Mouse (Mus musculus) small intestine, adult 2 months (tissue): ENCODE measurements around the gene Slc25a11.

Experiments
- CTCF ChIP-seq: fragments of 200-500 bp; IDR thresholded peaks from 2 replicates; pipeline ENCODE4 v1.5.1; 2012; ENCODE audit warnings: low read depth, mild to moderate bottlenecking, control low read depth, inconsistent platforms, low read length, moderate library complexity, mixed read lengths; ENCODE audit not compliant: insufficient replicate concordance, insufficient read length; ENCODE audit errors: extremely low read depth
- POLR2A ChIP-seq: fragments of 200-500 bp; IDR thresholded peaks from 2 replicates; pipeline ENCODE4 v1.6.1; 2012; ENCODE audit warnings: low read depth, mild to moderate bottlenecking, control low read depth, inconsistent platforms, low read length, moderate library complexity

DNA sequence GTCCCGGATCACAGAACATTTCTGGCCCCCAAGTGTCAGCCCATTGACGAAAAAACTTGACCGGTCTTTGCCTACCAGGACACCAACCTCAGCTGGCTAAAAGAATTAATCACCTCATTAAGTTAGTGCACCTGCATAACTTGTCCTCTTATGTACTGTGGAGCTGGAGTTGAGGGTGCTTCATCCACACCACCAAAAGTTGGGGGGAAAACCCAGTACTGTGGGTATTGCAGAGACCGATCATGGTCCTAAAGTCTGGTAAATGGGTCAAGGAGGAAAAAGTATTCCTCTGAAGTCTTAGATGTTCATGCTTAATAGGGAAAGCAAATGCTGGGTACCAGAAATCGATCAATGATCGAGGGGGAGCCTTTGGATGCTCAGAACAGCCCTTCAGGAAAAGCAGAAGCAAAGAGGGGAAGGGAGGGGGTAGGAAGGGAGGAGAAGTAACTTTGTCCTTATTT is 5.6 kb upstream of the Slc25a11 start:
- no peak for TF ChIP-seq POLR2A
- no peak for TF ChIP-seq CTCF
